Mouse (Mus musculus): ENCODE data around the gene AC140267.1. TPM values are rescaled to one million over a fixed set of nuclear protein-coding genes. Genes with fewer than 3 reads are reported as not detected.

AC140267.1 gene
- total and polyA plus RNA-seq, 3 experiments = 1.9 TPM; not detected in 2

- TF ChIP-seq POLR2AphosphoS5 (IDR thresholded peaks at IDR 0.05; ENCODE audit: borderline replicate concordance, low read depth, low read length) (no peak), ELF1 (IDR thresholded peaks at IDR 0.05; ENCODE audit: low read depth, low read length) (no peak), ZC3H11A (IDR thresholded peaks at IDR 0.05; ENCODE audit: low read depth, low read length) (no peak), RAD21 (IDR thresholded peaks at IDR 0.05; ENCODE audit: low read depth, low read length) (no peak), ZNF384 (IDR thresholded peaks at IDR 0.05; ENCODE audit: low read depth, low read length) (no peak), TBP (IDR thresholded peaks at IDR 0.05; ENCODE audit: low read depth, low read length) (no peak), CHD1 (IDR thresholded peaks at IDR 0.05; ENCODE audit: low read depth, low read length) (peak; percentile 83; the same call in 1 of the 2 replicates), ZMIZ1 (IDR thresholded peaks at IDR 0.05; ENCODE audit: low read depth, low read length) (peak; percentile 14; the same call in 1 of the 2 replicates), MXI1 (IDR thresholded peaks at IDR 0.05; ENCODE audit: low read depth, low read length) (peak; percentile 47; the same call in 1 of the 2 replicates), NELFE (IDR thresholded peaks at IDR 0.05; ENCODE audit: low read depth, low read length) (no peak), UBTF (IDR thresholded peaks at IDR 0.05; ENCODE audit: borderline replicate concordance, insufficient read depth, low read depth, low read length) (no peak), POLR2A (IDR thresholded peaks at IDR 0.05; ENCODE audit: control insufficient read depth in 1 of 2, insufficient read depth in 1 of 2, low read depth in 1 of 2, low read length in 2 of 2, poor library complexity in 1 of 2) (peak in 1 of 2 experiments; percentile 27; a peak in 1 of 4 replicates), MYC (IDR thresholded peaks at IDR 0.05; ENCODE audit: low read depth, low read length) (0 out of 2 replicates have a peak, but pooled peaks have one; percentile 30), MAX (IDR thresholded peaks at IDR 0.05; ENCODE audit: low read length) (0 out of 2 replicates have a peak, but pooled peaks have one; percentile 53)
- Histone ChIP-seq H3K79me2 (ENCODE audit: control insufficient read depth, insufficient read depth, low read length, poor library complexity) (peaks cover 24% of the 10 kb centered on the region), H3K9me3 (replicated peaks; ENCODE audit: insufficient read depth, low read length) (no peaks in the 10 kb centered on the region), H3K36me3 (ENCODE audit: control insufficient read depth in 1 of 2, insufficient read depth in 2 of 2, low read length in 2 of 2) (peaks cover 7 to 11% of the 10 kb centered on the region in 2 experiments; a peak in 3 of 4 replicates), H3K9ac (ENCODE audit: control insufficient read depth, low read depth, low read length, poor library complexity, severe bottlenecking) (peak overlapping the region; percentile 93), H3K4me3 (ENCODE audit: control insufficient read depth in 1 of 2, insufficient read depth in 1 of 2, low read depth in 2 of 2, low read length in 2 of 2) (peak overlapping the region; percentile 73 to 79), H3K27me3 (ENCODE audit: control insufficient read depth in 1 of 2, insufficient read depth in 2 of 2, low read length in 2 of 2) (no peaks in the 10 kb centered on the region), H3K27ac (ENCODE audit: control insufficient read depth, low read depth, low read length) (peak overlapping the region; percentile 95), H3K4me1 (ENCODE audit: control insufficient read depth in 1 of 2, insufficient read depth in 2 of 2, low read length in 2 of 2) (peaks cover 0 to 11% of the 10 kb centered on the region in 2 experiments; a peak in 2 of 4 replicates)
- peak; percentile 41 for DNase-seq (ENCODE audit: low read depth, low spot score)
Observed at GRCm38 (mm10) chr15:80256656-80257601, 21.3 kb downstream of the AC140267.1 start.

GRCm38 (mm10) chr15:80257602-80258239, 22.1 kb downstream of the AC140267.1 start:
- no peaks in the 10 kb centered on the region for H3K9me3 ChIP-seq (replicated peaks; ENCODE audit: insufficient read depth, low read length)
- peaks cover 0 to 11% of the 10 kb centered on the region in 2 experiments; a peak in 2 of 4 replicates for H3K4me1 ChIP-seq (ENCODE audit: control insufficient read depth in 1 of 2, insufficient read depth in 2 of 2, low read length in 2 of 2)
- peaks cover 7 to 11% of the 10 kb centered on the region in 2 experiments; a peak in 3 of 4 replicates for H3K36me3 ChIP-seq (ENCODE audit: control insufficient read depth in 1 of 2, insufficient read depth in 2 of 2, low read length in 2 of 2)
- TF ChIP-seq SIN3A (IDR thresholded peaks at IDR 0.05; ENCODE audit: low read length) (no peak), UBTF (IDR thresholded peaks at IDR 0.05; ENCODE audit: borderline replicate concordance, insufficient read depth, low read depth, low read length) (no peak), MYB (IDR thresholded peaks at IDR 0.05; ENCODE audit: low read depth, low read length) (0 out of 2 replicates have a peak, but pooled peaks have one; percentile 7), POLR2A (IDR thresholded peaks at IDR 0.05; ENCODE audit: control insufficient read depth in 1 of 2, insufficient read depth in 1 of 2, low read depth in 1 of 2, low read length in 2 of 2, poor library complexity in 1 of 2) (peak; percentile 2 to 80; a peak in 2 of 4 replicates), CHD2 (IDR thresholded peaks at IDR 0.05; ENCODE audit: low read length) (peak; percentile 40), ZKSCAN1 (IDR thresholded peaks at IDR 0.05; ENCODE audit: low read depth, low read length) (no peak), BHLHE40 (IDR thresholded peaks at IDR 0.05; ENCODE audit: borderline replicate concordance, low read depth, low read length) (no peak), POLR2AphosphoS5 (IDR thresholded peaks at IDR 0.05; ENCODE audit: borderline replicate concordance, low read depth, low read length) (peak; percentile 39; the same call in 1 of the 2 replicates), POLR2AphosphoS2 (IDR thresholded peaks at IDR 0.05; ENCODE audit: low read length) (peak; percentile 96), ZMIZ1 (IDR thresholded peaks at IDR 0.05; ENCODE audit: low read depth, low read length) (peak; percentile 48; the same call in 1 of the 2 replicates), MEF2A (IDR thresholded peaks at IDR 0.05; ENCODE audit: extremely low read depth, insufficient replicate concordance, low read depth, low read length, poor library complexity, severe bottlenecking) (no peak), USF2 (IDR thresholded peaks at IDR 0.05; ENCODE audit: borderline replicate concordance in 1 of 2, insufficient read depth in 1 of 2, low read depth in 1 of 2, low read length in 2 of 2) (no peak)
- H3K27ac ChIP-seq (ENCODE audit: control insufficient read depth, low read depth, low read length) = peak overlapping the region; percentile 95
- H3K4me3 ChIP-seq (ENCODE audit: control insufficient read depth in 1 of 2, insufficient read depth in 1 of 2, low read depth in 2 of 2, low read length in 2 of 2) = no peak overlapping the region; a peak in 1 of 4 replicates
- H3K9ac ChIP-seq (ENCODE audit: control insufficient read depth, low read depth, low read length, poor library complexity, severe bottlenecking) = peak overlapping the region; percentile 93
- H3K27me3 ChIP-seq (ENCODE audit: control insufficient read depth in 1 of 2, insufficient read depth in 2 of 2, low read length in 2 of 2) = no peaks in the 10 kb centered on the region
- H3K79me2 ChIP-seq (ENCODE audit: control insufficient read depth, insufficient read depth, low read length, poor library complexity) = peaks cover 27% of the 10 kb centered on the region
- peak; percentile 65 for DNase-seq (ENCODE audit: low read depth, low spot score)

Data from MEL (cell line).